Mouse (Mus musculus): ENCODE measurements around the gene Cd59b.
"Not testable (repeated sequence)": the region's sequence is repeated elsewhere in the genome, so short reads cannot be mapped to it uniquely, and the experiment has no call there.

Cd59b gene

DNA sequence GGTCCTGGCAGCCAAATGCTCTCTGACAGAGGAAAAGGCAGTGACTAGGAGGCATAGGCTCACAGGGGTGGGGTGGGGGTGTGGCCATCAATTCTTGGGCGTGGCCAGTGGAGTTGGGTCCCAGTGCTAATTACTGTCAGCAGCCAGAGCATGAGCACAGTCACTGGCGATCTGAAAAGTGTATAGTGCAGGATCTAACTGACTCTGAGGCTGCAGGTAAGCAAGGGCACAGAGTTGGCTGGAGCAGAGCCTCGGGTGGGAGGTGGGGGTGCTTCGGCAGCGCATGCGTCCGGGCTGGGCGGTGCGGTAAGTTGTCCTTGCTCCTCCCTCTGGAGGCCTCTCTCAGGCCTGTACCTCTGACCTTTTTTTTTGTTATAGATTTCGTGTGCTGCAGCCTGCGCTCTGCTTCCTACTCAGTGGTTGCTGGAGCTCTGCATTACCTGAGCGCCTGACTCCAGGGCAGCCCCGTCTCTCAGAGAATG lies at the start of gene Cd59b:
Gene Cd59b (plus strand): TSS at position 146 of the 482 bp plus-strand sequence.
- DNase-seq, result no peak

DNA sequence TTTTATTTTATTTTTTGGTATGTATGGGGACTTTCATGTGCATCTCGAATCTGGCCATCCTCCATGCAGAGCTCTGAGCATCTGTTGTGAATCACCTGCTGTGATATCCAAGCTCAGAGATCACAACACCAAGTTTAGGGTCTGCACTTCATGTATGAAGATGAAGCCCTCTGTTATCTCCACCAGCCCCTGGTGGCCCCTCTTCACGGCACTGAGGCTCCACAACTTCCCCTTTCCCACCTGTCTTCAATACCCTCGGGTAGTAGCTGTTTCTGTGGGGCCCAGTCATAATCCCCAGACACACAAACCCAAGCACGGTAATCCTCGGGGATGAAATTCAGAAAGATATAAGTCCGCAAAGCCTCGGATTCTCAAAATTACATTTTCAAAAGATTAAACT lies 46.6 kb upstream of the Cd59b start:
- no peak for DNase-seq

DNA sequence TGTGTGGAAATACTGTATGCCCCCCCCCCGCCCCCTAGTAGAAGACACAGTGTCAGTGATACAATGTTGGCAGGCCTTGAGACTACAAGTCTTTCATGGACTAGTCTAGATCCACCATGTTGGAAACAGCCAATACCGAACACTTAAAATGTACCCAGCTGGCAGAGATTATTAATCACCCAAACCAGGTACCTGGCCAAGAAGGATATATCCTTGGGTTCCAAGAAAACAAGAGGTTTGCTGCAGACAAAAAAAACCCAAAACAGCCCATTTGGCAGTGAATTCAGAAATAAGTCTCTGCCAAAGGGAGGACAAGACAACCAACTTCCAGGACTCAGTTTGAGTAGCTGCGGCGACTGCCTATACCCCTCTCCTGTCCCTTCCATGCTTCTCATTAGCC lies 45.0 kb upstream of the Cd59b start:
- DNase-seq, result no peak

DNA sequence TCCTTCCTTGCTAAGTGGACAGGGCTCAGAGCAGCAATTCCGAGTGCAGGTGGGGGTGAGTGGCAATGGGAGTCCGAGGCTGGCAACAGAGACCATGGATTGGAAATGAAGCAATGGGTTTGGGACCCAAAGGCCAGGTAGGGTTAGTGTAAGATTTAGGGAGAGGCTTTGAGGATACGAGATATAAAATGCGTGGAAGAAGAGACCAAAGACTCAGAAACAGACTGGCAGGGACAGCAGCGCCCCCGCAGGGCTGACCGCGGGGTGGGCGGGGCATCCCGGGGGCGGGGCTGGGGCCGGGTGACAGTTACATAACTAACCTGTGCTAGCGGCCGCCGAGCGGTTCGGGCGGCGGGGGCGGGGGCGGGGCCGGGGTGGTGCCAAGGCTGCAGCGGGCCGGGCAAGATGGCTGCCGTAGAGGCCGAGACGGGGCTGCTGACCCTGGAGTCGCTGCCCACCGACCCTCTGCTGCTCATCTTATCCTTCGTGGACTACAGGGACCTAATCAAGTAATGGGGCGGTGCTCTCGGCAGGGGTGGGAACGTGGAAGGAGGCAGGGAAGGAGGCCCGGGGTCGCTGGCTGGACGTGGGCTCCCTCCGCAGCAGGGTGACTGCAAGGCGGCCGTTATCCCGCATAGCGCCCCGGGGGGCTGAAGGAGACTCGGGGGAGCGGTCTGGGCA lies 42.1 kb upstream of the Cd59b start, which contains the start of gene Fbxo3:
Gene Fbxo3 (plus strand): TSS at position 264 of the 681 bp plus-strand sequence.
- peak; percentile 76 for DNase-seq

DNA sequence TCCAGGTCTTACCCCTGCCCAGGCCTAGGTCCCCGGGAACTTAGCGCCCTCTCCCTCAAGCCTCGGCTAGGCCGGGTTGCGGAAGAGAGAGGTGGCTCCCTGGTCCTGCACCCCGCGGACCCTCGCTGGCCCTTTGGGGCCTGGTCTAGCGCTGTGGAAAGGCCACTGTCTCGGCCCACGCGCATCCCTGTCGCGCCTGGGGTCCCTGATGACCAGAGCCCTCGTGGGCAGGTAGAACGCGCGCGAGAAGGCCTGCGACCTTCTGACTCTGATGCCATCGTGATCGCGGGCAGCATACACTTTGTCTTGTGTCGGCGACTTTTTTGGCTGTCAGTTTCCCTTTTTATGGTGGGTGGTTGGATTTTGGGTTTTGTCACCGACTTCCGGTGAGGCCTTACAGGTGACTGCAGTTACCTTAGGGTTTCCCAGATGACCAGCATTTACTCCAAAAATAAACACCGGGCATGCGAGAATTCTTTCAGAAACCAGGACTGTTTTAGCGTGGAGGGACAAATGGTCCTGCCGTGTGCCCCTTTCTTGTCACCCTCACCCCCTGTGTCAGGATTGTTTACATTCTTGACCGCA lies 41.4 kb upstream of the Cd59b start, which contains the start of gene 4931422A03Rik:
Gene 4931422A03Rik (minus strand): TSS at position 223 of the 585 bp plus-strand sequence.
- peak; percentile 32 for DNase-seq

DNA sequence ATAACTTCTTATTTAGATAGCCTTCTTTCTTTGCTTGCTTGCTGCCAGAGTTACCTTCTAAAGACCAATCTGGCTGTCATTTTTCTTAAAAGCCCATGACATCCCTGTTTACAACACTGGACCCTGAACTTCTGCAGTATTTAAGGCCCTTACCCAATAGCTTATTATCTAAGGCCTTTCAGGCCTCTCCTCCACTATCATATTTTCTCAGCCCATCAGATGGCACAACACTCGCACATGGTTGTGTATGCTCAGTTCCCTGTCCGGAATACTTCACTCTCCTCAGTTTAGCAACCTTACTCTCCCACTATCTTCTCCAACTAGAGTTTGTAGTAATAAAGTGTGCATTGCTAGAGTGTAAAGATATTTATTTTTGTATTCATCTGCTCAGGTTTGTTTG lies 40.6 kb upstream of the Cd59b start:
- DNase-seq, result no peak

DNA sequence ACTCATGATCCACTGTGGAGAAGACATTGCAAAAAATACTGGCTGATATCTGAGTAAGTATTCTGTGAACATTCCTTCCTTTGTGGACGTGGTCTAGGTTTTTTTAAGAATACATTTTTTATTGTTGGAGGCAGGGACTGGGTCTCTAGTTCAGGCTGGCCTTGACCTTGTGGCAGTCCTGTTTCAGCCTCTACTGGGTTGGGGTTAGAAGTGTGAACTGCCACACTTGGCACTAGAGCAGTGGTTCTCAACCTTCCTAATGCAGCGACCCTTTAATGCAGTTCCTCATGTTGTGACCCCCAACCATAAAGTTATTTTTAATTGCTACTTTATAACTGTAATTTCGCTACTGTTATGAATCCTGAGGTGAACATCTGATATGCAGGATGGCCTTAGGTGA lies 39.3 kb upstream of the Cd59b start:
- no peak for DNase-seq

DNA sequence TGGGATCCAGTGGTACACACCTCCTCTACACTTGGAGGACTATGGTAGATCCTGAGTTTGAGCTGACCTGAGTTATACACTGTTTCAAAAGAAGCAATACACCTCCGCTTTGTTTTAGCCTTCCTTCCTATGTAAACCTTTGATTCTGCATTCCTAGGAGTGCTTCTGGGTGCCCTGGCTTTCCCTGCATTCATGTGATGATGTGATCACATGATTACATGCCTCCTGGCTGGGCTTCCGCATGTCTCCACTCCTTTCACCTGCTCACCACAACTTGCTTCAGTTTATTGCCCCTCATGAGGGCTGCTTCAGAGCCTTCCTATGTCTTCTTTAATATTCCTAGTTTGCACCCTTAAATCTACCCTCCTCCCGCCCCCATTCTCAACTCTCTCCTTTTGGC lies 37.6 kb upstream of the Cd59b start:
- no peak for DNase-seq

DNA sequence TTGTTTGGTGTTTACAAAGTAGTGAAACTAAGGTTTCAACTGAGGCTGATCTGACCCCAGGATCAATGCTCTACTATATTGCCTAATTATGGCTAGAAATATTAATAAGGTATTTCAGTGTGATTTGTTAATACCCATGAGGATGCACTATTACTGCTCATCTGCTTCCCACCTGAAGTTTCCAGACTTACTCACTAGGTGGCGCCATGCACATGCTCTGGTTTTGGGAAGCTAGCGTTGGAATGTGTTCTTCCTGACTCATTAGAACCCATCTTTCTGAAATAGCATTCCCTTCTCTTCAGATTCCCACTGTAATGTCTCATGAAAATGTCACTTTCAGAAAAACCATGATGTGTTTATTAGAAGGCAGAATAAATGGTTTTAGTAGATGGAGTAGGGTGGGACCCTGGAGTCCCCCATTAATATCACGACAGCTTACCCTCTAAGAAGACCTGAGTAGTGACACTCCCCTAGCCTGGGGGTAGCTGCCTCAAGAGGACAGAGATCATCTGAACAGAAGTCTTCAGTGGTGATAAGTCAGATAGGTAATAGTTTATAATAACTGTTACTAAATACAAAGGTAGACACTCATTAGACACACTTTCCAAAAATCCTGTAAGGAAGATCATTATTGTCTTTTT lies 34.7 kb upstream of the Cd59b start:
- DNase-seq, result peak; percentile 45

DNA sequence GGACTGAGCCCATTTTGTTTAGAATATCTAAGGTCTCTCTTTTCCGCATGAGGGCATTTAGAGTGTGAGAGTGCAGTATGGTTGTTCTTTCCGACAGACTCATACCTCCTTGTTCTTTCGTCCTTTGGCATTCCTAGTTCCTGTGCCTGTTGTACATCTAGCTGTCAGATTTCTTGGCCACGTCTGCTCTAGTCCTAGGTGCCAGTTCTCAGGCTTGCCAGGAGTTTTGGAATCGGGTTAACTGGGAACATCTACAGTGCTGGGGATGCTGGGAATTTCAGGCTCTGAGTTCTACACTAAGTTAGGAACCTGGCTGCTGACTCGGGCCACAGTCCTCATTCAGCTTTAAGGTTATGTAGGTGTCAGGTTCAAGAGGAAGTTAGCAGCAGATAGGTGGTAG lies 34.1 kb upstream of the Cd59b start:
- DNase-seq, result no peak

DNA sequence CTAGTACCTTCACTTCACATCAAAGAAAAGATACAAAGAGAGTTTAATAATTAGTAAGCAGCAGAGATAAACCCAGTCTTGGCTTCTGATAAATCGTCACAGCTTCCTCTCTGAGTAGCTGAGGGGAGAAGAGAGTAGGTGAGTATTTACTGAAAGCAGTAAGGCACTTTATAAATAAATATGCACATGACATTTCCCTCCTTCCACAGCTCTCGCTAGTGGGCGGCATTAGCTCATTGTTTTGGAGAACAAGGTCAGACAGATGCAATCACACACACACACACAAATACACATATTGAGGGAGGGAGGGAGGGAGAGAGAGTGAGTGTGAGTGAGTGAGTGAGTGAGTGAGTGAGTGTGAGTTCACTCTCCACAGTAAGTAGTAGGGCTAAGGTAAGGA lies 33.3 kb upstream of the Cd59b start:
- DNase-seq, result no peak

DNA sequence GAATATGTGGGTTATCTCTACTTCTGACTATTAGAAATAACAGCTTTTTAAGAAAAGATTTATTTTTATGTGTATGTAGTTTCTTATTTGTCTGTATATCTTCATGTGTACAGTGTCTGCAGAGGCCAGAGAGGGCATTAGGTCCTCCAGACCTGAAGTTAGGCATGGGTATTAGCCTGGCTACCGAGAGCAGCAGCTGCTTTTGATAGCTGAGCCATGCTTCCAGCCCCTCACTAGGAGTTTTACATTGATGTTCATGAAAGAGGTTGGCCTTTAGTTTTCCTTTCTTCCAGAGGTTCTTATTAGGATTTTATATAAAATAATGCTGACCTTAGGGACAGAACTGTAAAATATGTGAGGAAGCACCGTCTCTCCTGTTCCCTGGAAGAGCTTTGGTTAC lies 31.4 kb upstream of the Cd59b start:
- DNase-seq, result no peak

DNA sequence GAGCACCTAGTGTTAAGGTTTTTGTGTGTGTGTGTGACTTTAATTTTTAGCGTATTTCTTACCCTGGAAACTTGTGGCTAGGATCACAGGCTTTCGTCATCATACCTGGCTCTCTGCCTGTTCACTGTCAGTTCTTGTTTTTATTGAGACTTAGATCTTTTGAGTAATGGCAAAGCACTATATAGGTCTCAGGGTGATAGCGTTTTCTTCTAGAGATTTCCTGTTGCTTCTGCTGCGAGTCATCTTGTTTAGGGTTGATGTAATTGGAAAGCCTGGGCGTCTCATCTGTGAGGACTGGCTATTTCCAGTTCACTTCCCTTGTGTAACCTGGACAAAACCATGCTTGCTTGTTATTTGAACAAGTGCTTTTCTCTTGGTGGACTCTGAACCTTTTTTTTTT lies 28.0 kb upstream of the Cd59b start:
- DNase-seq, result no peak

DNA sequence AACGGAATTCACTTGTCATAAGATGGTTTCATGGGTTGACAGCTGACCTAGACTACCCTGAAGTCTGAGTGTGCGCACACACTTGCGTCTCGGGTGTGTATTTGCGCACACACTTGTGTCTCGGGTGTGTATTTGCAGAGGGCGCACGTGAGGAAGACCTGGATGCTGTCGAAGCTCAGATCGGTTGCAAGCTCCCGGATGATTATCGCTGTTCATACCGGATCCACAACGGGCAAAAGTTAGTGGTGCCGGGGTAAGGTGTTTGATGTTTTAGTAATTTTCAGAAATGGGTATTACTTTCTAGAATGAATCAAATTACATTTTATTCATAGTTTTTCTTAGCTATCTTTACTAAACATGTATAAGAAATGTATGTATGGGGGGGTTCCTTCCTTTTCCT lies 26.9 kb upstream of the Cd59b start:
- no peak for DNase-seq

DNA sequence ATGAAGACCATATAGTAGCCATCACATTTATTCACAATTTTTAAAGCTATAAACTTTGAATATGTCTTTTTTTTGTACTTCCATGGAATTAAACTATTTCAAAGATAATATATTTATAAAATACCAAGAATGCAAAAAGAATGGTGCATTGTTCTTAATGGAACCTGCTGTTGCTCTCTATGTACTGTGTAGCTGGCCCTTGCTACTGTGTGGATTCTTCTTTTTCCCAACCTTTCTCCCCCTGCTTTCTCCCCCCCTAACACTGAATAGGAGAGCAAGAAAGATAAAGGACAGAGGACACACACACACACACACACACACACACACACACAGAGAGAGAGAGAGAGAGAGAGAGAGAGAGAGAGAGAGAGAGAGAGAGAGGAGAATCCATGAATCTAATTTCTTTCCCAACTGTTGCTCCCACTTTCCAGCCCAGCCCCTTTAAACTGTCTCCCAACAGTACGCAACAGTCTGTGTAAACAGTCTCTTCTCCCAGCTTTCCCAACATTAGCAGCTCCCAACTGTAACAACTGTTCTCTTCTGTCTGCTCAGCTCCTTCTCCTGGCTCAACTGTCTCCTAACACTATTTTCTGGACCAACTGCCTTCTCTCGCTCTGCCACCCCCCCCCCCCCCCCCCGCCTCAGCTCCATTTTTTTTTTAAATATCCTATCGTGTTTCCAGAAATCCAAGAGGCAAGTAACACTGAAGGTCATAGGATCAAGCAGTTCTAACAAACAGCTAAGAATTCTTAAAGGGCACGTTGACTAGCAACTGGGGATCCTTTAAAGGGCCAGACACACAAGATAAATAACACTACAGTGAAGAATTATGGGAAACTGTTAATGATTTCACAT lies 25.8 kb upstream of the Cd59b start:
- no peak for DNase-seq

DNA sequence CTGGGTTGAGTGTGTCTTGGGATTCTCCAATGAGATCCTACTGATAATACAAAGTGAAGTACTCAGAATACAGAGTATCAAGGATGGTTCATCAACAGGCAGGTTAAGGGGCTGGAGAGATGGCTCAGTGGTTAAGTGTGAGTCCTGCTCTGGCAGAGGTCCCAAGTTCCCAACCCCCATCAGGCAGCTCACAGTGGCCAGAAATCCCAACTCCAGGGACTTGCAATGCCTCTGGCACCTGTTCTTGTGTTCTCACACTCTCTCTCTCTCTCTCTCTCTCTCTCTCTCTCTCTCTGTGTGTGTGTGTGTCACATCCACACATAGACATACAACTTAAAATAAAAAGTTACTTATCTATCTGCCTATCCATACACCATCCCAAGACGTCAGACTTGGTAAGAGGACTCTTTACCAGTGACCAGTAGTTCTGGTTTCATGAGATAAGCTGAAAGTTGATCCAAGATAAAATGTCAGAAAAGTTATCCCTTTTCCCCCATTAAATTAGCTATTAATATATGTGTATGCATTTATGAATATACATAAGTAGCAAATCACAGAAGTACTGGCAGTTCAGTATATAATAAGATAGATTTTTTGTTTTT lies 25.1 kb upstream of the Cd59b start:
- DNase-seq, result no peak

DNA sequence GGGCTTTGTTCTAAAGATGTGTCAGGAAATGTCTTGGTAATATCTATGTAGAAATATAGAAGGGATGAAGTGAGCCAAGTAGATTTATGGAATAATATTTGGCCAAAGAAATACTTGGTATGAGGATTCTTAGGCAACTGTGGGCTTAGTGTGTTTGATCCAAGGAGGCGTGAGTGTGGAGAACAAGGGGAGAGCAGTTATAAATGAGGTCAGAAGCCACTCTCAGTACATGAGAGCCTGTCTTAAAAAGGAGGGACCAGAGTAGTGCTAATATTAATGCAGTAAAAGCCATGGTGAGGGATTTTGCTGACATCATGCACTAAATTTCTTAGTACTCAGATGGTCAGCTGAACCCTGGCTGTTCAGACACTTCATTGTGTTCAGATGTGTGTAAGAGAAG lies 11.3 kb upstream of the Cd59b start:
- DNase-seq, result no peak

DNA sequence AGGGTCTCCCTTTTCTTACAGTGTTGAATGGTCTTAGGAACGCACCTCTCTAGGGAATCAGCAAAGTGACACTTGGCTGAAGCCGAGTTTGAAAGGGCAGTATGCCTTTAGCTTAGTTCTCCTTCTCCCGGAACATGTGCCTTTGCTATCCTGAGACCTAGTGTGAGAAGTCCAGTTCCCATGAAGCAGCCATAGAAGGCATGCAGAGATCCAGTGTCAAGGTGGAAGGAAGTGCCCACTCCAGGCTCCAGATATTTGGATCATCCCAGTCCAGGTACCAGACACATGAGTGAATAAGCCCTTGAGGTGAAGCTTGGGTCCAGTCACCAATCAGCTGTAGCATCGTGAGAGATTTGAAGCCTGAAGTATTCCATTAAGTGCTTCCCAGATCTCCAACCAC lies 10.7 kb upstream of the Cd59b start:
- DNase-seq, result no peak

DNA sequence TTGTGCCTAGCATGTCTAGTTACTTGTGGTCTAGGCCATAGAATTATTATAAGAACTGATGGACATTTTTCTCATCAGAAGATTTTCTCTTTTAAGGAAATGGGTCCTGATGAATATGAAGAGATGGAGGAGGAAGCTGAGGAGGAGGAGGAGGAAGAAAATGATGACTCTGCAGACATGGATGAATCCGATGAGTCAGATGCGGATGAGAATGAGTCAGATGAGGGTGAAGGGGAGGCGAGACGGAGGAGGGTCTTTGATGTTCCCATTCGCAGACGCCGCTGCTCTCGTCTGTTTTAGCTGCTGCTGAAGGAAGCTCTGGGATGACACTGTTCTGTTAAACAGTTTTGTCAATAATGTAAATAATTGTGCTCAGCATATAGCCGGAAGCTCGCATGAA lies 9.9 kb upstream of the Cd59b start:
- DNase-seq, result no peak

DNA sequence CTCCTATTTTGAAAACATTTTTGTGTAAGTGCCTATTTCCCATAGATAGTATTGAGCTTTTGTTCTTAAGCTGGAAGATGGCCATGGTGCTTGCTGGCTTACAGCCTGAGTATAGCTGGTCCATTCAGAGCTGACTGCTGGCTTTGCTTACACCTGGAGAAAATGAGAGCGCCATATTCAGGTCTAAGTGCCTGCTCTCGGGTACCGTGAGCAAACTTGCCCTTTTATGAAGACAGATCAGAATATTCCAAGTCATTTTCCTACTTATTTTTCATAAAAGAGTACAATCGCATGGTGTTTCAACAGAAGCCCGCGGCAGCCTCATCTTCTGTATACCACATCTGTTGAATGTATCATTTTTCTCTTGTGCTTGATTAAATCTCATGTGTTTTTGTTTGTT lies 8.7 kb upstream of the Cd59b start:
- no peak for DNase-seq

DNA sequence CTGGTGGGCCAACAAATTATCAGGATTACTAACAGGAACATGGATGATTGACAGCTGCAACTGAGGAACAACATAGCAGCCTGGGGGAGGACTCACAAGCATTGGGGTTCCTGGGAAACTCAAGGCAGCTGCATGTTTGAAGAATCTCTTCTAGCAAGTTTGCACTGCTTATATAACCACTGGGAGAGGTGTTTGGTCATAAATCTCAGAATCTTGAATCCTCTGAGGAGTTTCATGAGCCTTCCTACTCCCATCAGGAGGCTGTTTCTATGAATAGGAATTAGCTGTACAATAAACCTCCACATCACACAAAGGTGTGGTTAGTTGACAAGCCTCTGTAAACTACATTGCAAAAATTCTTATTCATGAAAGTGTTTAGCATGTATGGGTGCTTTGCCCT lies 7.0 kb upstream of the Cd59b start:
- DNase-seq, result no peak

DNA sequence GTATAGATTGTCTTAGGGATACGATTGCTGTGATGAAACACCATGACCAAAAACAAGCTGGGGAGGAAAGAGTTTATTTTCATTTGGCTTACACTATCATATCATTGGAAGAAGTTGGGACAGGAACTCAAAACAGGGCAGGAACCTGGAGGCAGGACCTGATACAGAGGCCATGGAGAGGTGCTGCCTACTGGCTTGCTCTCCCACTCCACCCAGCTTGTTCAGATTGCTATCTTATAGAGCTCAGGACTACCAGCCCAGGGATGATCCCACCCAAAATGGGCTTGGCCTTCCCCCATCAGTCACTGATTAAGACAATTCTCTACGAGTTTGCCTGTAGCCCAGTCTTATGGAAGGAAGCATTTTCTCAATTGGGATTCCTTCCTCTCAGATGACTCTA lies 5.5 kb upstream of the Cd59b start:
- no peak for DNase-seq

DNA sequence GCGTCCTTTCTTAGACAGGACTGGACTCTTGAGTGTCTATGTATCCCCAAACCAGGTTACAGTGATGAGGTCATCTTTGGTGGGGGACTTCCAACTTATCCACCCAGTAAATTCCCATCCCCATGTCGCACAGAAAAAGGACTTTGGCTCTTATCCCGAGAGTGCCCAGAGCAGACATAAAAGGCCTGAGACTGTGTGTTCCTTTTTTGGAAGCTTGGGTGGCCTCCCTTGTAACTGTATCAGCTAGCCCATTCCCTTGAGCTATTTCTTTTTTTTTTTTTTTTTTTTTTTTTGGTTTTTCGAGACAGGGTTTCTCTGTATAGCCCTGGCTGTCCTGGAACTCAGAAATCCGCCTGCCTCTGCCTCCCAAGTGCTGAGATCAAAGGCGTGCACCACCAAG lies 4.1 kb upstream of the Cd59b start, which contains the start of gene Gm10912:
Gene Gm10912 (plus strand): TSS at position 301 of the 400 bp plus-strand sequence.
- DNase-seq, result not testable (repeated sequence)

Measured in right cerebral cortex, postnatal 25 days (tissue).